Mouse (Mus musculus): ENCODE data around the gene Crk.

DNA sequence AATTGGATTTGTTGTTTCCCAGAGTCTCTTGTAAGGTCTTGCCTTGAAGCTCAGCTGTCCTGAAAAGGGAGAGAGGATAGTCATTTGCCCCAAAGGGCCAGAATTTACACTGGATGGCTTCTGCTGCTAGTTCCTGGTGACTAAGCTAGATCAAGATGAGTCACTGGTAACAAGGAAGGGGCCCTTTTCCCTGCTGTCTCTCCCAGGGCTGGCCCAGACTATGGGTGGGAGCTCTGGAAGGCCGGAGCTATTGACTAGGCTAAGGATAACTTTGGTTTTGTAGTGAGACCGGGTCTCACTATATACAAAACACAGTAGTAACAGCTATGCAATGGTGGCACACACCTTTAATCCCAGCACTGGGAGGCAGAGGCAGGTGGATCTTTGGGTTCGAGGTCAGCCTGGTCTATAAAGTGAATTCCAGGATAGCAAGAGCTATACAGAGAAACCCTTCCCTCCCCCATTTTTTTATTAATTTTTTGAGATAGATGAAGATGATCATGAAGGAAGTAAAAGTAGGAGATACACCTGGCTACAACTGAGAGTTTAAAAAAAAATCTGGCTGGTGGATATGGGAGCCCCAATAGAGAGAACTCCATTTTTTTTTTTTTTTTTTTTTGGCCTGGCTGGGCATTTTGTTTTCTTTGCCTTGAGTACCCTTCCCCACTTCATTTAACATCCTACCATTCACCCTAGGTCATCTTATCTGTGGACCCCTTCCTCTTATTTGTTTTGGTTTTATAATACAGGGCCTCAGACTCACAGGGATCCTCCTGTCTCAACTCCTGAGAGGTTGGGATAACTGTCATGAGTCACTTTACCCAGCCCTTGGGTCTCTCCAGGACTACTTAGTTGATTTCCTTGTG lies 945 bp upstream of the Crk start:
- TF ChIP-seq CTCF (IDR thresholded peaks at IDR 0.05; ENCODE audit: low read depth) (no peak), EP300 (IDR thresholded peaks at IDR 0.05; ENCODE audit: low read depth) (0 out of 2 replicates have a peak, but pooled peaks have one; percentile 16)

Measured in heart, postnatal 0 days (tissue).